Comparison of ENCODE assay signal across 8 mouse cellular contexts in the genomic region with DNA sequence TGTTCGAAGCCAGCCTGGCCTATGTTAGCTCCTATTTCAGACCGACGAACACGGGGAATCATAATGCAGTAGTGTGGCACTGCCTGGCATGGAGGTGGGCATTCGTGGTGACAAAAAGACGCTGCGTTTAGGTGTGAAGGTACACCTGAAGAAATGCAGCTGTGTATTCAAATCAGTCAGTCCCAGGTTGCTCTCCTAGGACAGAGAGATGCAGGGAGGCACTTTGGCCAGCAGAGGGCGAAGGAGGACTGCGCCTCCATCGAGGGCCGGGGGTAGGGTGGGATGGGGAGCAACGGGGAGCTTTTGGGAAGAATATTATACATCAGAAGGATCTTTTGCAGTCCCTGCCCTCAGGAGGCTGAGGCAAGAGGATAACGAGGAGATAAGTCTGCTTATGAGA. TPM values are rescaled to one million over a fixed set of nuclear protein-coding genes. Genes with fewer than 3 reads are reported as not detected.
DNase-seq lines count a peak whose midpoint lies in the region; ATAC-seq and TF ChIP-seq lines count a peak whose summit lies in the region.

No protein-coding gene starts in this region.

- H3K9ac ChIP-seq in MEL (ENCODE audit: control insufficient read depth, low read depth, low read length, poor library complexity, severe bottlenecking): no peak overlapping the region
- H3K9ac ChIP-seq in liver, postnatal 0 days (replicated peaks): no peak overlapping the region

- peak; percentile 29 to 31 for DNase-seq in cerebellum, postnatal 36 days
- DNase-seq in cerebellum, adult 8-10 months: no peak
- peak; percentile 53 for DNase-seq in lung, adult 2 months
- DNase-seq in lung, adult 18-20 months: no peak
- peak; percentile 54 for DNase-seq in MEL (ENCODE audit: low read depth, low spot score)
- DNase-seq in forelimb bud, embryonic 11.5 days (ENCODE audit: low read depth, low spot score): peak; percentile 71
- peak; percentile 65 for DNase-seq in liver, postnatal 0 days
- peak; percentile 77 for DNase-seq in thymus, postnatal 14 days

- TF ChIP-seq POLR2A in lung, adult 2 months (IDR thresholded peaks at IDR 0.05; ENCODE audit: borderline replicate concordance, extremely low read depth, low read depth, low read length): no peak
- TF ChIP-seq POLR2A in MEL (IDR thresholded peaks at IDR 0.05; ENCODE audit: control insufficient read depth in 1 of 2, insufficient read depth in 1 of 2, low read depth in 1 of 2, low read length in 2 of 2, poor library complexity in 1 of 2): no peak

- TF ChIP-seq EP300 in MEL (IDR thresholded peaks at IDR 0.05; ENCODE audit: low read depth in 1 of 2, low read length in 2 of 2): no peak
- no peak for TF ChIP-seq EP300 in liver, postnatal 0 days (IDR thresholded peaks at IDR 0.05; ENCODE audit: low read depth)

- ATAC-seq in liver, postnatal 0 days: no peak

- H3K4me2 ChIP-seq in liver, postnatal 0 days (ENCODE audit: low read depth, low read length): no peak overlapping the region

- H3K27me3 ChIP-seq in MEL (ENCODE audit: control insufficient read depth in 1 of 2, insufficient read depth in 2 of 2, low read length in 2 of 2): no peaks in the 10 kb centered on the region
- H3K27me3 ChIP-seq in liver, postnatal 0 days (ENCODE audit: insufficient read depth, low read length): peaks cover 11% of the 10 kb centered on the region

- no peaks in the 10 kb centered on the region for H3K4me1 ChIP-seq in lung, adult 2 months (ENCODE audit: control insufficient read depth, insufficient read depth, low read length)
- H3K4me1 ChIP-seq in MEL (ENCODE audit: control insufficient read depth in 1 of 2, insufficient read depth in 2 of 2, low read length in 2 of 2): peaks cover 11 to 17% of the 10 kb centered on the region in 2 experiments
- peaks cover 2% of the 10 kb centered on the region for H3K4me1 ChIP-seq in liver, postnatal 0 days (ENCODE audit: insufficient read depth)

- peaks cover 0 to 17% of the 10 kb centered on the region in 2 experiments; a peak in 2 of 4 replicates for H3K36me3 ChIP-seq in MEL (ENCODE audit: control insufficient read depth in 1 of 2, insufficient read depth in 2 of 2, low read length in 2 of 2)
- no peaks in the 10 kb centered on the region for H3K36me3 ChIP-seq in liver, postnatal 0 days (replicated peaks; ENCODE audit: insufficient read depth, low read length)

- no peak overlapping the region for H3K4me3 ChIP-seq in lung, adult 2 months (replicated peaks; ENCODE audit: extremely low read depth, low read depth, low read length)
- no peak overlapping the region for H3K4me3 ChIP-seq in MEL (ENCODE audit: control insufficient read depth in 1 of 2, insufficient read depth in 1 of 2, low read depth in 2 of 2, low read length in 2 of 2)
- H3K4me3 ChIP-seq in liver, postnatal 0 days (ENCODE audit: low read depth, low read length): no peak overlapping the region

- peak; percentile 84 for TF ChIP-seq CTCF in lung, adult 2 months (IDR thresholded peaks at IDR 0.05; ENCODE audit: insufficient read depth, low read length)
- peak; percentile 85 to 97 (median 93) for TF ChIP-seq CTCF in MEL (IDR thresholded peaks at IDR 0.05 in 2 of 3, conservative IDR thresholded peaks at IDR 0.05 in 1 of 3; ENCODE audit: control insufficient read depth in 1 of 3, insufficient read depth in 1 of 3, low read depth in 2 of 3, low read length in 3 of 3, poor library complexity in 1 of 3, severe bottlenecking in 1 of 3)
- TF ChIP-seq CTCF in liver, postnatal 0 days (IDR thresholded peaks at IDR 0.05; ENCODE audit: low read depth): peak; percentile 92

- WGBS in lung, adult 2 months: 16% methylated on average over 13 of the region's 13 CpGs
- 20% methylated on average over 13 of the region's 13 CpGs for WGBS in liver, postnatal 0 days (ENCODE audit: insufficient replicate concordance)

- no peaks in the 10 kb centered on the region for H3K9me3 ChIP-seq in MEL (replicated peaks; ENCODE audit: insufficient read depth, low read length)
- H3K9me3 ChIP-seq in liver, postnatal 0 days (ENCODE audit: low read length): no peaks in the 10 kb centered on the region

- TF ChIP-seq RAD21 in MEL (IDR thresholded peaks at IDR 0.05; ENCODE audit: low read depth, low read length): peak; percentile 80

- H3K27ac ChIP-seq in MEL (ENCODE audit: control insufficient read depth, low read depth, low read length): no peak overlapping the region
- no peak overlapping the region for H3K27ac ChIP-seq in liver, postnatal 0 days (ENCODE audit: low read depth)

- no peaks in the 10 kb centered on the region for H3K79me2 ChIP-seq in MEL (ENCODE audit: control insufficient read depth, insufficient read depth, low read length, poor library complexity)

TF ChIP-seq in MEL, 35 proteins besides CTCF, POLR2A, EP300 and RAD21:
- TF ChIP-seq ZC3H11A (IDR thresholded peaks at IDR 0.05; ENCODE audit: low read depth, low read length): peak; percentile 71
- TF ChIP-seq POLR2AphosphoS2 (IDR thresholded peaks at IDR 0.05; ENCODE audit: low read length): no peak
- peak; percentile 87 for TF ChIP-seq SMC3 (IDR thresholded peaks at IDR 0.05; ENCODE audit: low read depth, low read length)

RNA-seq across cellular contexts. Expression of a gene that starts 5.9 kb away (rescaled TPM):
- polyA plus RNA-seq in lung, adult 2 months (2012; rRNA removed): 70.8 and 85.0 TPM in 2 replicates
- 0.19 and 0.20 TPM in 2 replicates for total RNA-seq in MEL (2012; rRNA removed)
- polyA plus RNA-seq in MEL (2012; ENCODE audit: insufficient read depth in 1 of 2, insufficient read length in 2 of 2, low read depth in 1 of 2, low replicate concordance in 2 of 2, missing spikeins in 1 of 2): under 1 TPM in 1 of 2 experiments, not detected in 1; 0.74 TPM
- polyA plus RNA-seq in liver, postnatal 0 days (2015; fragmentation: Nextera tagmentation; extraction: Ambion mirVana): 1.6 and 2.3 TPM in 2 replicates

RNA-seq across cellular contexts. Expression of a gene that starts 39.4 kb away (rescaled TPM):
- polyA plus RNA-seq in lung, adult 2 months (2012; rRNA removed): 23.3 and 23.5 TPM in 2 replicates
- 9.4 and 9.8 TPM in 2 replicates for total RNA-seq in MEL (2012; rRNA removed)
- 10 to 100 TPM in 1 of 2 experiments, not detected in 1; 33.5 TPM for polyA plus RNA-seq in MEL (2012; ENCODE audit: insufficient read depth in 1 of 2, insufficient read length in 2 of 2, low read depth in 1 of 2, low replicate concordance in 2 of 2, missing spikeins in 1 of 2)
- polyA plus RNA-seq in liver, postnatal 0 days (2015; fragmentation: Nextera tagmentation; extraction: Ambion mirVana): 4.7 and 4.9 TPM in 2 replicates

RNA-seq across cellular contexts. Expression of a gene that starts 39.7 kb away (rescaled TPM):
- 87.2 and 122 TPM in 2 replicates for polyA plus RNA-seq in lung, adult 2 months (2012; rRNA removed)
- total RNA-seq in MEL (2012; rRNA removed): 39.5 and 44.0 TPM in 2 replicates
- 10 to 100 TPM in 1 of 2 experiments, not detected in 1; 49.2 TPM for polyA plus RNA-seq in MEL (2012; ENCODE audit: insufficient read depth in 1 of 2, insufficient read length in 2 of 2, low read depth in 1 of 2, low replicate concordance in 2 of 2, missing spikeins in 1 of 2)
- 39.5 and 44.0 TPM in 2 replicates for polyA plus RNA-seq in liver, postnatal 0 days (2015; fragmentation: Nextera tagmentation; extraction: Ambion mirVana)

Comparison
In these comparisons a context has a peak if more than half of its experiments do, and no peak if none do; other contexts are left out.
1. DNase-seq: peak in cerebellum, postnatal 36 days (2 of 2), lung, adult 2 months (single experiment), MEL (single experiment), forelimb bud, embryonic 11.5 days (single experiment), liver, postnatal 0 days (single experiment) and thymus, postnatal 14 days (single experiment); none in cerebellum, adult 8-10 months (single experiment) and lung, adult 18-20 months (0 of 2).
2. RNA of a gene that starts 5.9 kb away (polyA plus RNA-seq): 70.8 to 85.0 TPM in lung, adult 2 months; 1.6 to 2.3 TPM in liver, postnatal 0 days and 0.74 TPM in MEL; every median in the first group is over 10 times any median in the second.
3. Peak in every context shown above with its lines, with median percentiles within 50 percentile points of each other: CTCF ChIP-seq.